Mouse (Mus musculus) ovary, adult 18-20 months (tissue): Measurements from ENCODE around the gene Ifna7.

Experiments used
- DNase-seq: peaks from one replicate; pipeline ENCODE4 v3.0.0; 2022; ENCODE audit warnings: low spot score, mixed read lengths

Gene Ifna7

GRCm38 (mm10) chr4:88840058-88840457 is 24.0 kb downstream of the Ifna7 start:
- DNase-seq: no peak

GRCm38 (mm10) chr4:88841438-88841911 is 25.4 kb downstream of the Ifna7 start, which contains the start of gene Ifna4:
Ifna4 (plus strand) TSS chr4:88841861.
- no peak for DNase-seq

- no peak for DNase-seq
Measured at GRCm38 (mm10) chr4:88845334-88845733, 29.3 kb downstream of the Ifna7 start.

- no peak for DNase-seq
Measured at GRCm38 (mm10) chr4:88849698-88850097, 33.7 kb downstream of the Ifna7 start, which contains the start of gene Ifna1. Ifna1 (plus strand) TSS chr4:88850087.

GRCm38 (mm10) chr4:88851026-88851763 is 35.2 kb downstream of the Ifna7 start:
- DNase-seq: no peak

- DNase-seq: no peak
Measured at GRCm38 (mm10) chr4:88859214-88859613, 43.2 kb downstream of the Ifna7 start.

- DNase-seq: no peak
Measured at GRCm38 (mm10) chr4:88863309-88863708, 47.3 kb downstream of the Ifna7 start.

GRCm38 (mm10) chr4:88864599-88864998 is 48.6 kb downstream of the Ifna7 start:
- DNase-seq: no peak

- DNase-seq: no peak
Measured at GRCm38 (mm10) chr4:88865011-88865569, 49.1 kb downstream of the Ifna7 start.
